Mouse (Mus musculus): Measurements from ENCODE around the gene Xirp1.

DNA sequence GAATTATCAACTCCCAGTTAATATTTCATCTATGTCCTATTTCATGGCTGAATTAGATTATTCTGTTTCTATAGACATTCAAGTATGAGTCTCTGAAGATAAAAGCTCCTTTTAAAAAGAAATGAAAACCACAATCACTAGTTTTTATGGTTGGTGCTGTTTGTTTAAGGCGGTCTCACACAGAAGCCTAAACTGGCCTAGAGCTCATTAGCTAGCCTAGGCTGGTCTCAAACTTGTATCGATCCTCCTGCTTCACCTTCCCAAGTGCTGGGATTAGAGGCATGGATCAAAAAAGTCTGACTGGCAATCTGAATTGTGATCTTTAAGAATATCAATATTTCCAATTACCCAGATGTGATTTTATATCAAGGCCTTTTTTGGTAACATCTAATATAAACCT lies 44.2 kb upstream of the Xirp1 start:
- TF ChIP-seq GABPA (IDR thresholded peaks at IDR 0.05; ENCODE audit: insufficient replicate concordance, low read depth, low read length) (no peak), POLR2A (IDR thresholded peaks at IDR 0.05; ENCODE audit: low read depth, low read length) (no peak), CTCF (conservative IDR thresholded peaks at IDR 0.05 in 1 of 2, IDR thresholded peaks at IDR 0.05 in 1 of 2; ENCODE audit: low read depth in 2 of 2, low read length in 2 of 2) (no peak), HCFC1 (IDR thresholded peaks at IDR 0.05; ENCODE audit: low read depth, low read length) (no peak)
